8 mouse cellular contexts compared by ENCODE assay signal in genomic region chr2:64095561-64095960, GRCm38 (mm10). TPM values are rescaled to one million over a fixed set of nuclear protein-coding genes. Genes with fewer than 3 reads are reported as not detected.
DNase-seq lines count a peak whose midpoint lies in the region; ATAC-seq and TF ChIP-seq lines count a peak whose summit lies in the region.

No protein-coding gene starts in this region.

- H3K4me2 ChIP-seq in hindbrain, embryonic 14.5 days (replicated peaks), result peak overlapping the region; percentile 73
- peak overlapping the region; percentile 75 for H3K4me2 ChIP-seq in liver, postnatal 0 days (ENCODE audit: low read depth, low read length)

- H3K27me3 ChIP-seq in hindbrain, embryonic 14.5 days (ENCODE audit: control insufficient read depth, insufficient read depth, low read length), result no peaks in the 10 kb centered on the region
- 0 out of 2 replicates have a peak, but pooled peaks cover 4% of the 10 kb centered on the region for H3K27me3 ChIP-seq in liver, postnatal 0 days (ENCODE audit: insufficient read depth, low read length)

- peak overlapping the region; percentile 81 for H3K9ac ChIP-seq in hindbrain, embryonic 14.5 days
- no peak overlapping the region for H3K9ac ChIP-seq in liver, postnatal 0 days (replicated peaks)

- no peak for TF ChIP-seq CTCF in liver, postnatal 0 days (IDR thresholded peaks at IDR 0.05; ENCODE audit: low read depth)

- no peak for TF ChIP-seq EP300 in liver, postnatal 0 days (IDR thresholded peaks at IDR 0.05; ENCODE audit: low read depth)

- ATAC-seq in hindbrain, embryonic 14.5 days (ENCODE audit: low FRiP score), result no peak
- ATAC-seq in liver, postnatal 0 days, result no peak
- ATAC-seq in activated CD4-positive, CD25-positive, alpha-beta regulatory T cell, adult 4 months, result no peak

- peak overlapping the region; percentile 29; the same call in 1 of the 2 replicates for H3K27ac ChIP-seq in brown adipose tissue, adult 24 weeks (replicated peaks; ENCODE audit: low read depth, low read length)
- peak overlapping the region; percentile 96 for H3K27ac ChIP-seq in hindbrain, embryonic 14.5 days
- no peak overlapping the region for H3K27ac ChIP-seq in liver, postnatal 0 days (ENCODE audit: low read depth)

- no peaks in the 10 kb centered on the region for H3K36me3 ChIP-seq in hindbrain, embryonic 14.5 days (replicated peaks; ENCODE audit: control insufficient read depth, insufficient read depth)
- no peaks in the 10 kb centered on the region for H3K36me3 ChIP-seq in liver, postnatal 0 days (replicated peaks; ENCODE audit: insufficient read depth, low read length)

- peak overlapping the region; percentile 32 for H3K4me3 ChIP-seq in brown adipose tissue, adult 24 weeks (ENCODE audit: insufficient read depth, low read depth, low read length)
- peak overlapping the region; percentile 66 for H3K4me3 ChIP-seq in hindbrain, embryonic 14.5 days (replicated peaks; ENCODE audit: low read length)
- peak overlapping the region; percentile 17 for H3K4me3 ChIP-seq in liver, postnatal 0 days (ENCODE audit: low read depth, low read length)

- H3K9me3 ChIP-seq in hindbrain, embryonic 14.5 days (ENCODE audit: control insufficient read depth, low read length), result no peaks in the 10 kb centered on the region
- no peaks in the 10 kb centered on the region for H3K9me3 ChIP-seq in liver, postnatal 0 days (ENCODE audit: low read length)

- peaks cover 2% of the 10 kb centered on the region for H3K4me1 ChIP-seq in brown adipose tissue, adult 24 weeks (ENCODE audit: control insufficient read depth, insufficient read depth, insufficient read length, low read length)
- H3K4me1 ChIP-seq in hindbrain, embryonic 14.5 days (replicated peaks; ENCODE audit: control insufficient read depth, insufficient read depth, low read length), result peaks cover 34% of the 10 kb centered on the region; the same call in 1 of the 2 replicates
- H3K4me1 ChIP-seq in liver, postnatal 0 days (ENCODE audit: insufficient read depth), result no peaks in the 10 kb centered on the region

- 13% methylated on average over 5 of the region's 5 CpGs for WGBS in hindbrain, embryonic 14.5 days
- 52% methylated on average over 5 of the region's 5 CpGs for WGBS in liver, postnatal 0 days (ENCODE audit: insufficient replicate concordance)

- peak; percentile 35 for DNase-seq in embryo, embryonic 9.5 days (ENCODE audit: extremely low spot score)
- DNase-seq in hindbrain, embryonic 14.5 days (ENCODE audit: low spot score), result no peak
- no peak for DNase-seq in liver, postnatal 0 days
- DNase-seq in thymus, adult 18-20 months, result no peak
- no peak for DNase-seq in spleen, postnatal 4 days (ENCODE audit: low spot score in 2 of 2)
- no peak for DNase-seq in ovary, postnatal 14 days (ENCODE audit: low spot score)

RNA-seq across cellular contexts. Expression of gene Fign, which starts 2.3 kb away (rescaled TPM):
- 2.0 and 3.3 TPM in 2 replicates for polyA plus RNA-seq in brown adipose tissue, adult 24 weeks (2012; ENCODE audit: insufficient read depth, insufficient read length, missing spikeins)
- polyA plus RNA-seq in hindbrain, embryonic 14.5 days (2014; fragmentation: Nextera tagmentation; extraction: Ambion mirVana), result 15.1 and 16.4 TPM in 2 replicates
- polyA plus RNA-seq in liver, postnatal 0 days (2015; fragmentation: Nextera tagmentation; extraction: Ambion mirVana), result 0.91 and 1.2 TPM in 2 replicates
- polyA plus RNA-seq in activated CD4-positive, CD25-positive, alpha-beta regulatory T cell, adult 4 months (2017; shearing (Covaris generic)), result under 1 TPM in 1 of 2 experiments, not detected in 1; 0.12 TPM
